Mouse (Mus musculus) layer of hippocampus, postnatal 36 days (tissue): ENCODE data around the gene Atp8b4. TPM values are rescaled to one million over a fixed set of nuclear protein-coding genes. Genes with fewer than 3 reads are reported as not detected.

Experiments used
- DNase-seq, 2 experiments: peaks; one replicate each; pipeline ENCODE4 v3.0.0; 2022
- total RNA-seq, 2 experiments: library from RNA; stranded (reverse); gene quantifications; 2 replicates each; pipeline ENCODE4 v1.2.3; 2021

Gene Atp8b4
- total RNA-seq, 2 experiments from 2014 or later = not detected

DNA sequence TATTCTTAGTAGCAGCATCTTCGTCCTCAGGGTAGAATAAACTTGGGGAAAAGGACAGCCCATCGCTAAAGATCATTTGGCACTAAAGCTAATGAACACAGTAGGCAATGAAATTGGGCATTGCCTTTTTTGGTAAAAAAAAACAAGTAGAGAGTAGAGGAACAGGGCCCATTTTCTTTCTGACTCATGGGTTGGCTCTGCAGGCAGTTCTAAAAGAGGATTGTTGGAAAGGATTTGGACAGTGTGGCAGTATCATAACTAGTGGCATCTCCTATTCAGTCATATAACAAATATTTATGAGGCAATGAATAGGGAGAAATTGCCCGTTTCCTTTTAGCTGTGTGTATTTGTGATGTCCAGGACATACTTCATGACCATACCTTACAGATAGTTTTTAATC, 217.4 kb downstream of the Atp8b4 start:
- no peak for DNase-seq

DNA sequence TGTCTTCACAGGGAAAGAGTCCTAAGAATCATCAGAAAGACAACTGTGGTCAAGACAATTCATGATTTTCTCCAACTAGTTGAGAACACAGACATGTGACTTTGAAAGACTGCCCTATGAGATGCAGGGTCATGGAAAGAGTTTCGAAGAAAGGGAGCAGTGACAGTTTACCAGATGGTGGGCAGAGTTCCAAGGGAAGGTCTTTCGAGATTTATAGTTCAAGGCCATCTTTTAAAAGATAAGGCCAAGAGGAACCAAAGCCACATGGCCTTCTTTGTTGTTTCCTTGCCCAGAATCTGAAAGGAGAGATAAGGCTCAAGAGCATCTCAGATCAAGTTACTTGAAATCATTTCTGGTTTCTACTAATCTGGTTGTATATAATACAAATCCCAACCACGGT, 225.0 kb downstream of the Atp8b4 start:
- no peak for DNase-seq

DNA sequence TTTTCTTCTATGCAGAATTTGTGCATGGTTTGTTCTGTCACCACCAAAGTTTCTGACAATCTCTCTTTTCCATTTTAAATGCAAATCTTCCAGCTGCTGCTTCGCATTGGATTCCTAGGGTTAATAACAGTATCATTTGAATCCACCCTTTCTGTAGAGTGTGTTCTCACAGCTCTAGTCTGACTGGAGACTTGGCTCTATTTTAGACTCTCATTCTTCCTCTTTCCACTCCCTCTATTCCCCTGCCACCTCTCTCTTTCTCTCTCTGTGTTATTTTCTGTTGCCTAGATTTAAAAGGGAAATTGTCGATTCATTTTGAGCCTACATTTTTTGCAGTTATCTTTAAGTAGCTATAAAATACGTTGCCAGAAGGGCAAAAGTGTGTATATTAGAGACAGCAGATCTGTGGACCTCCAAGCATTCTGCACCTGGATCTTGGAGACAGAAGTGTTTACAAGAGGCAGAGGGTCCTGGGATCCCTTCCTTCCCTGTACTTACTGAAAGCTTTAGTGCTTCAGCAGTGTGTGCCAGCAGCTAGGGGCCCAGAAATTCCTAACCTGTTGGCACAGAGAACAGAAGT, 225.6 kb downstream of the Atp8b4 start:
- no peak for DNase-seq

DNA sequence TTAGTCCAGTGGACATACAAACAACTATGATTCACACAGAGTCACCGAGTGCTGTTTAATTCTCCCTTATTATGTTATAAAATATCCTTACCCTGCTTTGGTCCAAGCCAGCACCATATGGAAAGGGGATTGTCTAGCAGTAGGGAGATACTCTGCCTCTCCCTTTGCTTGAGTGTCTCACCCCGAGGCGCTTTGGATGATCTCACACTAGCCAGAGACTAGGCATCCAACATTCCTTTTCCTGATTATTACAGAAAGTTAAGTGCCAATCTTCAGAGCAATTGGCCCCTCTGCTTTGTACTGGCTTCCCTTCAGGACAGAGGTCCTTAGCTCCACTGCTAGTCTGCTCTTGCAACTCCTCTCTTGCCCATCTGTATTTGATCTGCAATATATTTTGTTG, 226.2 kb downstream of the Atp8b4 start:
- DNase-seq = no peak

Other genes with a start within 250 kb of the Atp8b4 start
- 10 to 100 TPM; 11.1 to 12.0 TPM for gene Slc27a2, start 51.7 kb upstream of the Atp8b4 start, total RNA-seq
- gene Hdc, start 118.6 kb upstream of the Atp8b4 start, total RNA-seq = 1 to 10 TPM in 1 of 2 experiments, under 1 TPM in 1; 0.70 to 1.4 TPM
- gene Gabpb1, start 175.7 kb upstream of the Atp8b4 start, total RNA-seq = 10 to 100 TPM; 17.1 to 23.0 TPM
- gene Usp8, start 206.7 kb upstream of the Atp8b4 start, total RNA-seq = 10 to 100 TPM; 49.9 to 52.4 TPM